Mouse (Mus musculus) layer of hippocampus, postnatal 14 days (tissue): Measurements from ENCODE around the gene Prrc2a. TPM values are rescaled to one million over a fixed set of nuclear protein-coding genes. Genes with fewer than 3 reads are reported as not detected.

Experiments
- DNase-seq, 2 experiments: peaks; one replicate each; pipeline ENCODE4 v3.0.0; 2021 to 2022; ENCODE audit warnings: low spot score in 2 of 2, mixed read lengths in 1 of 2
- microRNA-seq, 2 experiments: library from miRNA; unstranded; fragments of <30 nt; microRNA quantifications; one replicate each; pipeline ENCODE4 v1.2.0; 2021
- total RNA-seq, 2 experiments: library from RNA; stranded (reverse); gene quantifications; 2 replicates each; pipeline ENCODE4 v1.2.3; 2021

Prrc2a gene
- total RNA-seq, 2 experiments from 2014 or later, result 305 to 314 TPM

DNA sequence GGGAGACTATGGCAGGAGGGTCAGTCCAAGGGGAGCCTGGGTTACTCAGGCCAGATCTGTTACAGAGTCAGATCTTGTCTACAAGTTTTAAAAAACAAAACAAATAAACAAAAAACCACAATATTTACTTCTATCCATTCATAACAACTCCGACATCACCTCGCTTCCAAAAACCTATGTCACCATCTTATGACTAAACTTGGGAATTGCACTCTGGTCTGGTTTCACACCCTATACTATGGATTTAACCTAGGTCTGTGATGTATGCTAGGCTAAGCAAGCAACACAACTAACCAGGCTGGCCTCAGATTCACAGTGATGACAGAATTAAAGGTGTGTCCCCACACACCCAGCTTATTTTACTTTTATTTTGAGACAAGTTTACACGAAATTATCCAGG lies 58.2 kb downstream of the Prrc2a start:
- no peak for DNase-seq

DNA sequence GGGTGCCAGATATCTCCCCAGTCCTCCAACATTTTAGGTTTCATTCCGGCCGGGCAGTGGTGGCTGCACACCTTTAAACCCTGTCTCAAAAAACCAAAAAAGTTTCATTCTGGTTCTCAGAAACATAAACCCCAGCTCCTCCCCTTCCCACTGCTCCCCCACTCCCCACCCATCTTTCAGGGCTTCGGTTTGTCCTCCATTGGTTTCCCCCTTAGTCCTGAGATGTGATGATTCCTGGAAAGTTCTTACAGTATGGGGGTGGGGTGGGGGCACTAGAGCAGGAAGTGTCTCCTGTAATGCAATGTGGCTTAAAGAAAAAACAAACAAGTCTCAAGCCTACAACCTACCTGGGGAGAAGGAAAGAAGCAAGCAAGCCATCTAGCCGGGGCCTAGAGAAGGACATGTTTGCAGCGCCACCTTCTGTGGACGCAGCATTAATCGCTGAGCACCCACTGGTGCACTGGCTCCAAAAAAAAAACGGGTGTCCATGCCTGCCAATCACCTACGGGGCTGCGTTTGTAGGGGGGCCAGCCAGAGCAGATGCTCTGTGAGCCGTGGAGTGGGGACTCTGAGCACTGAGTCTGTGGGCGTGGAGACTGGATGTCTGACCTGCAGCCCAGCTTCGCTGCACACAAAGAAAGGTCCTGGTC lies 58.8 kb downstream of the Prrc2a start:
- no peak for DNase-seq

DNA sequence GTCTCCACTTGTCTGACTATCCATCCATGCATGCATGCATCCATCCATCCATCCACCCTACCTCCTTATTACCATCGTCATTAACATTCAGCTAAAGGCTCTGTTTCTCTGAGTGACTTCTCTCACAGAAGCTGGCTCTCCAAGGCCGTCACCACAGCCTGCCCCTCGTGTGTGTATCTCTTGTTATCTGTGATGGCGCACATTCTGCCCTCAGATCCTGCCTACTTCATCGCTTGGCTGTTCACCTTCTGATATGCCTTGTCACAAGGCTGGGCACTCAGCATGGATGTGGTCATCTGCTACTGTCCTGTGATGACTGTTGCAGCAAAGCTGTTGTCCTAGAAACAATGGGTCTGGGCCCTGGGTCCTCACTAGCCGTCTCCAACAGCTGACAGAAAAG lies 59.9 kb downstream of the Prrc2a start:
- DNase-seq, result no peak

DNA sequence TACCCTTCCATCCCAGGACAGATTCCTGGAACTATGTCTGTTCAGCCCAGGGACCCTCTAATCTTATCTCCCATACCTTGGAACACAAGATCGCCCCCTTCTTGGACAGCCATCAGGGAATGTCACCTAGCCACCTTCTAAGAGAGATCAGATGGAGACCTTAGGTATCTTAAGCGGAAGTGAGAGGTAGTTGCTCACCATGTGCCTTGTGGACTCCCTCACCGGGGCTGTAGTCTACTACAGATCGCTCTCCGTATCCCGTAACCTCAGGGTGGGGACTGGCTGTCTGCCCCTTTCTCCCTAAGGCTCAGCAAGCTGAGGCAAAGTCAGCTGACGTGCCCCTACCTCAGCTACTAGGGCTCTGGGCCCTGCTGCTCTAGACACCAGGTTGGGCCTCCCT lies 60.6 kb downstream of the Prrc2a start:
- no peak for DNase-seq

DNA sequence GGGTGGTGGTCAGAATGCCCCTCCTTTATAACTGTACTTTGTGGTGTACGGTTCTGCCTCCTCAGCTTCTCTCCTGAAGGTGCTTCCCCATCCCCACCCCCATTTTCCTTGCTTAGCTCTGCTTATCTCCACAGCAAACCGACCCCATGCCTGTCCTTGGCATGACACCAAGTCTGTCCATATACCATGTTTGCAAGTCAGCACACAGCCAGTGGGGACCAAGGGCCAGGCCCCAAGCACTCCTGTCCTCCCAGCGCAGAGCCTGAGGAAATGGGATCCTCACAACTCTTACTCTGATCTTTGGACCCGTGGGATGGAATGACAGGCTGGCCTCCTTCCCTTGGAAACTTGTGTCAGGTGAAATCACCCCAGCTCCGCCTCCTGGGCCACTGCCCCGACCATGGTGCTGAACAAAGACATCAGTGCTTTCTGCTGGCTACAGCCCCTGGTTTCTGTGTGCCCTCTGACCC lies 61.4 kb downstream of the Prrc2a start:
- DNase-seq, result no peak

DNA sequence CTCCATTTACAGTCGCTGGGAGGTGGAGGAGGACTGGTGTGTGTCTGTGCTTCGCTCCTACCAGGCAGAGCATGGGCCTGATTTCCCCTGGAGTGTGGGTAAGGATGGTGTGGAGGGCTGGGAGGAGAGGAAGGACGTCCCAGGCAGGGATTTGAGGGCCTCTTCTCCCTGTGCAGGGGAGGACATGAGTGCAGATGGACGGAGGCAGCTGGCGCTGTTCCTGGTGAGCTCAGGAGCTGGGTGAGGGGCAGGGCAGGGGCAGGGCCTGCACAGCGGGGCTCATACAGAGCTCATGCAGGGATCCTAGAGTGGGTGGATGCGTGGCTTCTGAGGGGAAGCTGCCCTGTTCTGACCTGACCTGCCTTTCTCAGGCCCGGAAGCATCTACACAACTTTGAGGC lies 62.4 kb downstream of the Prrc2a start:
- DNase-seq, result no peak

DNA sequence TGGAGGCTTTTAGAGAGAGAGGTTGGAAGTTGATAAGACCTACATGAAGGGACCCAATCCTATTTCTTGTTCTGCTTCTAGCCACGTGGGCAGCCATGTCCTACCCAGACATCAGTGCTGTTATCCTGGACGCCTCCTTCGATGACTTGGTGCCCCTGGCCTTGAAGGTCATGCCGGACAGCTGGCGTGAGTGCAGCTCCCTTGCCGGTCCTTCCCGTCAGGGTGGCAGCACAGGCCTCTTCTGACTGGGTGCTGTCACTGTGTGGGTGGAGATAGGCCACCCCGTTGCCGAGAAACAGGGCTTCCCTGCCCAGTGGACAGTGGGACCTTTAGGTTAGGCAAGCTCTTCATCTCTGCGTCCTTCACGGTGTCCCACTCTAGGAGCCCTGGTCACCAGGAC lies 63.5 kb downstream of the Prrc2a start:
- no peak for DNase-seq

DNA sequence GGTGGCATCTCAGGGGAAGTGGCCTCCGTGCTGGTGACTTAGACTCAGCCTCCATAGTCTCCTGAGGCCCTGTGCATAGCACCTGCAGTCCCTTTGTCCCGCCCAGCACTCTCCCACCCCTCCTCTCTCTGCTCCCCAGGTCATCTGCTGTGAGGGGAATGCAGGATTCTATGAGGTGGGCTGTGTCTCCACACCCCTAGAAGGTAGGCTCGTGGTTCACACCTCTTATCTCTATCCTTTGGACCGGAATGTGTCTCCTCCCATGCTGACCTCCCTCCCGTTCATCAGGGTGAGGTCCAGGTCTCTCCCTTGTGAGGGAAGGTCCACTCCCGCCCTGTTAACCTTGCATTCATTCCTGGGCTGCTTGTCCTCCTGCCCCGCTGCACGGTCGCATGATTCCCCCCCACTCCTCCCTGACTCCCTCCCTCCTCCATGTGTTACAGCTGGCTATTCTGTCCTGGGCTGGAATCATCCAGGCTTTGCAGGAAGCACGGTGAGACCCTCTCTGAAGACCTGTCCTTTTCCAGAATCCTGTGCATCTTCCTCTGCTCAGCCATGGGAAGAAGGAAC lies 64.4 kb downstream of the Prrc2a start:
- no peak for DNase-seq

Small RNAs within 50 kb of the gene (microRNA-seq; reads per million reads assigned to microRNA genes)
- gene Mir6973a (0 reads per million in 2 experiments), gene Mir6974 (0.28 to 0.45 reads per million in 2 experiments)

Other genes starting within 250 kb of the Prrc2a start
- 10 to 100 TPM; 31.9 to 32.9 TPM for gene Neu1, start 233.6 kb downstream of the Prrc2a start, total RNA-seq
- gene Hspa1b, start 205.7 kb downstream of the Prrc2a start, total RNA-seq, result 10 to 100 TPM; 12.5 TPM
- gene Gm20481, start 195.0 kb downstream of the Prrc2a start, total RNA-seq, result not detected
- gene Hspa1a, start 192.7 kb downstream of the Prrc2a start, total RNA-seq, result 10 to 100 TPM; 12.4 to 13.1 TPM
- gene Hspa1l, start 192.2 kb downstream of the Prrc2a start, total RNA-seq, result under 1 TPM; 0.38 to 0.44 TPM
- 10 to 100 TPM; 19.4 to 25.0 TPM for gene Lsm2, start 183.0 kb downstream of the Prrc2a start, total RNA-seq
- gene Vars, start 163.9 kb downstream of the Prrc2a start, total RNA-seq, result 10 to 100 TPM; 52.9 to 55.9 TPM
- gene Vwa7, start 148.3 kb downstream of the Prrc2a start, total RNA-seq, result under 1 TPM; 0.14 to 0.21 TPM
- 1 to 10 TPM; 1.8 to 2.6 TPM for gene Sapcd1, start 136.9 kb downstream of the Prrc2a start, total RNA-seq
- gene Msh5, start 118.2 kb downstream of the Prrc2a start, total RNA-seq, result 1 to 10 TPM in 1 of 2 experiments, under 1 TPM in 1; 0.79 to 1.9 TPM
- gene Clic1, start 114.9 kb downstream of the Prrc2a start, total RNA-seq, result 10 to 100 TPM; 11.7 to 14.8 TPM
- 10 to 100 TPM; 26.4 to 33.1 TPM for gene Ddah2, start 105.9 kb downstream of the Prrc2a start, total RNA-seq
- not detected for gene Ly6g6c, start 99.5 kb downstream of the Prrc2a start, total RNA-seq
- gene Mpig6b, start 98.7 kb downstream of the Prrc2a start, total RNA-seq, result not detected
- gene Ly6g6e, start 88.0 kb downstream of the Prrc2a start, total RNA-seq, result 1 to 10 TPM; 1.6 to 1.8 TPM
- 1 to 10 TPM; 1.2 to 2.6 TPM for gene Ly6g6d, start 86.8 kb downstream of the Prrc2a start, total RNA-seq
- not detected for gene Ly6g6f, start 79.3 kb downstream of the Prrc2a start, total RNA-seq
- gene Abhd16a, start 75.6 kb downstream of the Prrc2a start, total RNA-seq, result 10 to 100 TPM; 88.8 to 93.0 TPM
- gene Ly6g5c, start 56.6 kb downstream of the Prrc2a start, total RNA-seq, result not detected
- under 1 TPM; 0.67 to 0.74 TPM for gene Ly6g5b, start 49.5 kb downstream of the Prrc2a start, total RNA-seq
- gene Gpank1, start 43.4 kb downstream of the Prrc2a start, total RNA-seq, result 10 to 100 TPM; 10.2 to 13.2 TPM
- 100 to 1,000 TPM; 174 to 179 TPM for gene Csnk2b, start 42.8 kb downstream of the Prrc2a start, total RNA-seq
- gene D17H6S53E, start 38.5 kb downstream of the Prrc2a start, total RNA-seq, result 10 to 100 TPM; 20.8 to 26.1 TPM
- gene Apom, start 32.8 kb downstream of the Prrc2a start, total RNA-seq, result not detected
- gene Bag6, start 29.7 kb downstream of the Prrc2a start, total RNA-seq, result 100 to 1,000 TPM; 289 TPM
- gene Aif1, start 11.2 kb upstream of the Prrc2a start, total RNA-seq, result 10 to 100 TPM in 1 of 2 experiments, 1 to 10 TPM in 1; 9.9 to 10.4 TPM
- gene Lst1, start 23.5 kb upstream of the Prrc2a start, total RNA-seq, result 10 to 100 TPM in 1 of 2 experiments, 1 to 10 TPM in 1; 8.2 to 12.1 TPM
- gene Ltb, start 29.5 kb upstream of the Prrc2a start, total RNA-seq, result 1 to 10 TPM in 1 of 2 experiments, under 1 TPM in 1; 0.55 to 1.0 TPM
- under 1 TPM in 1 of 2 experiments, not detected in 1; 0.31 TPM for gene Tnf, start 37.1 kb upstream of the Prrc2a start, total RNA-seq
- 1 to 10 TPM in 1 of 2 experiments, under 1 TPM in 1; 0.62 to 1.1 TPM for gene Lta, start 40.5 kb upstream of the Prrc2a start, total RNA-seq
- gene Gm16181, start 55.9 kb upstream of the Prrc2a start, total RNA-seq, result not detected
- gene Atp6v1g2, start 68.8 kb upstream of the Prrc2a start, total RNA-seq, result 100 to 1,000 TPM; 485 to 488 TPM
- gene Nfkbil1, start 70.9 kb upstream of the Prrc2a start, total RNA-seq, result 10 to 100 TPM; 13.2 to 14.5 TPM
- gene Ddx39b, start 76.8 kb upstream of the Prrc2a start, total RNA-seq, result 100 to 1,000 TPM; 234 to 244 TPM
- gene H2-D1, start 97.8 kb upstream of the Prrc2a start, total RNA-seq, result 10 to 100 TPM; 14.5 to 14.8 TPM
- under 1 TPM; 0.21 to 0.25 TPM for gene H2-Q1, start 155.5 kb upstream of the Prrc2a start, total RNA-seq
- gene H2-Q2, start 177.3 kb upstream of the Prrc2a start, total RNA-seq, result under 1 TPM; 0.52 to 0.74 TPM
- gene H2-Q4, start 214.7 kb upstream of the Prrc2a start, total RNA-seq, result 1 to 10 TPM; 1.1 to 1.8 TPM